Mouse (Mus musculus): Measurements from ENCODE around the gene Rhot1. TPM values are rescaled to one million over a fixed set of nuclear protein-coding genes. Genes with fewer than 3 reads are reported as not detected.

The Rhot1 gene
- polyA plus RNA-seq, 1 experiment from 2014 or later = 49.4 TPM

DNA sequence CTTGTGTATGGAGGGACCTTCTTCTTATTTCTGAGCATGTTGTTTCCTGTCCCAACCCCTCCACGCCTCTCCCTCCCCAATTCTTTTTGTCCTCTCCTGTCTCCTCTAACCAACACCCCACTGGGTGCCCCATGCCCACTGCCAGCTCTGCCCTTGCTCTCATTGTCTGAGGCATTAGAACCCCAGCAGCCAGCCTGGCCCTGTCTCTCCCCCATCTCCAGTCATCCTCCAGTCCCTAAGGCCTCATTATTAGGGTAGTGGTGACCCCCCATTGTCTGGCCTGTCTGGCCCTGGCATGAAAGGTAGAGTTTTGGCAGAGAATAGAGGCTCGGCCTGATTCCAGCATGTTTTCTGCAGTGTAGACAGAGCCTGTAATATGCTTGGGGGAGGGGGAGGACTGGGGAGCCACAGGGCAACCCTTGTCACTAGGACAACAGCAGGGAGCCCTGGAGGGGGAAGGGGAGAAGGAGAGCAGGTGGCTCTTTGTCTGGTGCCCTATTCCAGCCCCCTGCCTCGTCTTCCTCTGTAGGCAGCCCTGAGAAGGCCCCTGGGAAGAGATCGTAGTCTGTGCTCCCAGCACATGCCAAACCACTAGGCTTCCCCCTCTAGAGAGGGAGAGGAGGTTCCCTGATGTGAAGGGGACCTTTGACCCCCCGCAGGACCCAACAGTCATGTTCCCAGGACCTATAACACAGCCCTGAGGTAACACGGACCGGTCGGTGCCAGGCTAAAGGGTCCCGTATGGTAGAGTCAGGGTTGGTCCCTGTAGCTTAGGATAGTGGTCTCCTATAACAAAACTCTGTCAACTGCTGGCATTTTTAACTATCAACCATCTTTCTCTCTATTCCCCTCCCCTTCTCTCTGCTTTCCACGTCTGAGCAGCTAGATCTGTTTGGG, 107.2 kb downstream of the Rhot1 start:
- ChIA-PET CTCF (no interaction called here), POLR2A (no interaction called here)
- no peaks in the 10 kb centered on the region for H3K27me3 ChIP-seq
- TF ChIP-seq CTCF (IDR thresholded peaks at IDR 0.05) = no peak
- ATAC-seq (no peak), DNase-seq (ENCODE audit: low read depth, low spot score) (no peak)
- in situ Hi-C loops (cut with MboI; ENCODE audit: low pct_unique_long_range_greater_than_20kb) = no loop called here

Other genes starting within 250 kb of the Rhot1 start
- 49.7 TPM for gene Utp6, start 246.6 kb upstream of the Rhot1 start, polyA plus RNA-seq (2021)
- gene Suz12, start 215.9 kb upstream of the Rhot1 start, polyA plus RNA-seq (2021) = 53.9 TPM
- 27.9 TPM for gene Crlf3, start 128.0 kb upstream of the Rhot1 start, polyA plus RNA-seq (2021)
- gene Atad5, start 119.6 kb upstream of the Rhot1 start, polyA plus RNA-seq (2021) = 4.5 TPM
- gene Tefm, start 66.8 kb upstream of the Rhot1 start, polyA plus RNA-seq (2021) = 26.0 TPM
- gene Adap2, start 54.9 kb upstream of the Rhot1 start, polyA plus RNA-seq (2021) = 0.19 TPM
- gene Rnf135, start 25.2 kb upstream of the Rhot1 start, polyA plus RNA-seq (2021) = 14.0 TPM
- 5.8 TPM for gene Rhbdl3, start 91.9 kb downstream of the Rhot1 start, polyA plus RNA-seq (2021)
- 26.3 TPM for gene 5730455P16Rik, start 169.0 kb downstream of the Rhot1 start, polyA plus RNA-seq (2021)
- gene Zfp207, start 174.3 kb downstream of the Rhot1 start, polyA plus RNA-seq (2021) = 160 TPM
- gene Psmd11, start 219.6 kb downstream of the Rhot1 start, polyA plus RNA-seq (2021) = 133 TPM